Mouse (Mus musculus) forebrain, embryonic 10.5 days (tissue): ENCODE data around the gene Ric8b. TPM values are rescaled to one million over a fixed set of nuclear protein-coding genes. Genes with fewer than 3 reads are reported as not detected.
A peak's percentile ranks its signal among the peaks of the same experiment; 100 is the strongest.

ENCODE experiments used
- DNase-seq: peaks from one replicate; pipeline ENCODE4 v3.0.0-alpha.2; 2017; ENCODE audit warnings: low spot score; ENCODE audit errors: extremely low spot score
- H3K27ac ChIP-seq: fragments of 300-500 bp; sonication (generic); 2 replicates; pipeline ENCODE4 v1.5.1; 2016; ENCODE audit warnings: mild to moderate bottlenecking
- H3K27me3 ChIP-seq: fragments of 300-500 bp; sonication (generic); 2 replicates; pipeline ENCODE4 v1.6.1; 2016; ENCODE audit warnings: mild to moderate bottlenecking; ENCODE audit not compliant: poor library complexity, severe bottlenecking
- H3K36me3 ChIP-seq: fragments of 300-500 bp; sonication (generic); replicated peaks from 2 replicates; pipeline ENCODE4 v1.6.1; 2016; ENCODE audit warnings: mild to moderate bottlenecking, moderate library complexity
- H3K4me1 ChIP-seq: fragments of 300-500 bp; sonication (generic); 2 replicates; pipeline ENCODE4 v1.6.1; 2016
- H3K4me3 ChIP-seq: fragments of 300-500 bp; sonication (generic); 2 replicates; pipeline ENCODE4 v1.5.1; 2016; ENCODE audit warnings: mild to moderate bottlenecking, moderate library complexity
- H3K9me3 ChIP-seq: fragments of 300-500 bp; sonication (generic); 2 replicates; pipeline ENCODE4 v1.6.1; 2016; ENCODE audit warnings: mild to moderate bottlenecking, moderate library complexity
- WGBS: fragments of 180-500 bp; shearing (Covaris S2); methylation state at CpG from one replicate; pipeline ENCODE4 v1.1.7; 2016; 5-methylcytosine and 5-hydroxymethylcytosine counted together
- polyA plus RNA-seq: library from polyadenylated mRNA; unstranded; fragments of >200 nt; fragmentation: Nextera tagmentation; extraction: Ambion mirVana; gene quantifications from 2 replicates; pipeline ENCODE4 v1.2.1, GENCODE M21; 2016

Ric8b gene
- polyA plus RNA-seq, 1 experiment from 2014 or later = 25.3 TPM

DNA sequence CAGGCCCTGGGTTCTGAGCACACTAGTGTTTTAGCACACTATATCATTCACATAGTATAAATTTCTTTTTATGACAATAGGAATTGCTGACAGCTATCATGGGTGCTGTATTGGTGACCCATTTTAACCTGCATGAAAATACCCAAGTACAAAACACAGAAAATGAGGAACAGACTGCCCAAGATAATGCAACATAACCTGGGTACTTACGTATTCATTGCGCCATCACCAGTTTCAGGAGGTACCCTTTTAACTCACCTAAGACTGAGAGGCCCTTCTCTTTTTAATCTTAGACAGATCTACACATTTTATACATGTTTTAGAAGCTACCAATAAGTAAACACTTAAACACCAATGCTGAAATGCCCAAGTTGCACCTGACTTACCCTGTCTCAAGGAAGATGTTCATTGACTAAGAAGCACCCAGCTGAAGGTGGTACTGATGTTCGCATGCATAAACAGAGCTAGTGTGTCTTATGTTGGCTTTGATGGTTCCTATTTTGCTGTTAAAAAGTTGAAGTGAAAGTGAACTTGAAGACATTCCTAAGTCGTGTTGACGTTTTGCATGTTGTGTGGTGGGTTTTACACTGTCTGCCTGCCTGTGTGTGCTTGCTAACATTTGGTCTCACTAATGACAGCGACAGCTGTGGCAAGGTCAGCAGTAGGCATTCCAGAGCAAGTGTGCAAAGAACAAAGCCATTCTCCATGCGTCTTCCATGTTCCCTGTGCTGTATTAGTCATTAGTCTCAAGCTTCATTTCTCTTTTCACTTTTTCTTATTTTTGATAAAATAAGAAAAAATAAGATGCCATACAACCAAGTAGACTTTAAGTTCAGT lies 86.0 kb downstream of the Ric8b start:
- Histone ChIP-seq H3K27me3 (peaks cover 65% of the 10 kb centered on the region), H3K9me3 (no peaks in the 10 kb centered on the region), H3K27ac (no peak overlapping the region), H3K4me3 (no peak overlapping the region), H3K4me1 (peaks cover 11% of the 10 kb centered on the region), H3K36me3 (peaks cover 22% of the 10 kb centered on the region)
- 92% methylated on average over 7 of the region's 7 CpGs for WGBS
- DNase-seq = no peak

DNA sequence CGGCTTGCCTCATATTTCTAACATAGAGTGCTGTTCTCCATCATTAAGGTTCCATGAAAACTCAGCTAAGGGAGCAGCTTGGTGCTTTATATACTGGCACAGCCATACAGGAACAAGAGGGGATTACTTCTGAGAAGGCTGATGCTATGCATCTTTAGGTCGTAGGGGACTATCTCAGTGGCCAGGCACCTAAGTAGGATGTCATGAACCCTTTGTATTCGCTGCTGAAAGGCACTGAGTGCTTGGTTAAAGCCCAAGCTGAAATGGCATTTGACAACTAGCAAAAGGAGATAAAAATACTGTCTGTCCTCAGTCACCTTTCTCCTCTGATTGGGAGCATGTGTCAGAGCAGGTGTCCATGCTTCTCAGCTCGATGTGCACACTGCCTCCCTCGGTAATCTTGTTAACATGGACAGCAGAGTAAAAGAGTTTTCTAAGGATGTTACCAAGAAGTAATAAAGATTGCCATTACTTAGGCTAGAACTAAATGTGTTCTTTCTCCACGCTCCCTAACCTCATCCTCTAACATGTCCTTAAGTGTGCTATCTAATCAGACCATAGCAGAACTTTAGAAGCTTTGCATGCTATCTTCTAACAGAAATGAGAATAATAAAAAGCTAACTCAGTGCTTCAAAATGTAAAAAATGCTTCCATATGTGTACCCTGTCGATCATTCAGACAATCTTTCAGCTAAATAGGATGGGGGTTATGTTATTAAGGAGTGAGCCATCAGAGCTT lies 89.3 kb downstream of the Ric8b start:
- Histone ChIP-seq H3K4me3 (no peak overlapping the region), H3K36me3 (peaks cover 45% of the 10 kb centered on the region), H3K9me3 (no peaks in the 10 kb centered on the region), H3K4me1 (peaks cover 21% of the 10 kb centered on the region), H3K27ac (no peak overlapping the region), H3K27me3 (peaks cover 89% of the 10 kb centered on the region)
- DNase-seq = no peak
- 84% methylated on average over 7 of the region's 7 CpGs for WGBS

DNA sequence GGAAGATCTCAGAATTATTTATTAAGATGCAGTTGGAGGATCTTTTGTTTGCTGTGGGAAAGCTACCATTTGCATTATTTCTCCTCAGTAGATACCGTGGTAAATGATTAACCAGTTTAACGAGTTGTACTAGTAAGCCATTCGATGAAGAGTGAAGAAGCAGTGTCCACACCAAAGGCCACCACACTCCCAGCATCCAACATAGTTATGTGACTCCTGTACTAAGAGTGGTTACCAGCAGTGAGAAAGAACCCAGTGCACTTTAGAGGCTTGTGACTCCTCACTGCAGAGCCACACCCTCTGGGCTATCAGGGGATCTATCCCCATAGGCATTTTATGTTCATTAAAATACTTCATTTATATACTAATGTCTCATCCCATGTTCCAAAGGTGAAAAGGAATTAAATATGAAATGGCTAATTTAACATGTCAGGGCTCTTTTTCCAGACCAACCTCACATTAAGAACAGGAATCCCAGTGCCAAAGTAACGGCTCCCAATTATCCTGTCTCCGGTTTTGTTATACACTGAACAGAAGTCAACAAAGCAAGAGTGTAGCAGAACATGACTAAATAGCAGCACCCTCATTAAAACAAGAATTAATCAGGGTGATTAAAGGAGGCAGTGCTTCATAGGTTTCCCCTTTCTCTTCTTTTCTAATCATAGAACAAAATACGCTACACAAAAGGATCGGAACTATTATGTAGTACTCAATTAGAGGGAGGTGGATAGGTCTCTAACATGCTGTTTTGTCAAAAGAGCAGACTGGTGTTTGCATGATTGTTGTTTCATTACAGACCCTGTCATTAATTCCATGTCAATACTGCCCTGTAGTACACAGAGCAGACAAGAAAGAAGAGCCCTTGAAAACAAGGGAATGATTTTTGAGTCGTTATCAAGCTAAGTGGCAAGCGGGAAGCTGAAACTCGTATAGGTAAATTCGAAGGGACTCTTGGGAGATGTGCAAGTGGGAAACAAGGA lies 90.7 kb downstream of the Ric8b start:
- H3K4me3 ChIP-seq = no peak overlapping the region
- no peak overlapping the region for H3K27ac ChIP-seq
- no peak for DNase-seq
- H3K9me3 ChIP-seq = no peaks in the 10 kb centered on the region
- peaks cover 90% of the 10 kb centered on the region for H3K27me3 ChIP-seq
- peaks cover 25% of the 10 kb centered on the region for H3K4me1 ChIP-seq
- 57% methylated on average over 11 of the region's 11 CpGs for WGBS
- H3K36me3 ChIP-seq = peaks cover 39% of the 10 kb centered on the region

DNA sequence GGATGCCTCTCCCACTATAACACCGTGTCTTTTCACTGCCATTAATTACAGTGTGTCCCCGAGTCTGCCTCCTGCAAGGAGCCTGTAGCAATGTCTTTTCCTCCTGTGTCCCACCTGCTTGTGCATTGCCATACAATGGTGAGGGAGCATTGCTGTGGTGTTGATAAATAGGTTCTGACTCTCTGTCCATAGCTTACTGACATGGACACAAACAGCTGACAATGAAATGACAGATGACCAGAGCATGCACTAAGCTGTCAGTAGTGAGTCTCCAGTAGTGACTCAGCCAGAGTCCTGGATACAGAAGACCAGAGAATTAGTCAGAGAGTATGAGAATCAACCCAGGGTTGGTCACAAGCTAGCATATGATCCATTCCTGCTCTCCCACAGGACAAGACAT lies 93.7 kb downstream of the Ric8b start:
- H3K27ac ChIP-seq = no peak overlapping the region
- no peak overlapping the region for H3K4me3 ChIP-seq
- DNase-seq = no peak
- H3K36me3 ChIP-seq = peaks cover 34% of the 10 kb centered on the region
- WGBS = 76% methylated on average over 2 of the region's 2 CpGs
- H3K4me1 ChIP-seq = peaks cover 54% of the 10 kb centered on the region
- peaks cover 86% of the 10 kb centered on the region for H3K27me3 ChIP-seq
- no peaks in the 10 kb centered on the region for H3K9me3 ChIP-seq

DNA sequence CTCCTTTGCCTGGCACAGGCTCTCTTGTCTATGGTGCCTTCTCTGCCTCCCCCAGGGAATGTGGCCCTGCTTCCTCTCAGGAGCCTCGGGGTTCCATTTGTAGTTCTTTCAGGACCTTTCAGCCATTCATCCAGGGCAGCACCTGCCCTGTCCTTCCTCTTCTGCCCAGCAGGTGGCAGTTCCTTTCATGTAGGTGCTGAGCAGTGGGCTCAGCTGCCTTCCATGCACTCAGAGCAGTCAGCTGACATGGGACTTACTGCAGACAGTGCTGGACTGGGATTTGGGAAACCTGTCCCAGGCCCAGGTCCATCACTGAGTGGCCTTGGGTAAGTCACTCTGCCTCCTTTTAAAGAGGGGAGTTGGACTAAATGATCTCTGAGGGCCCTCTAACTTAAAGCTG lies 96.0 kb downstream of the Ric8b start:
- Histone ChIP-seq H3K27me3 (peaks cover 90% of the 10 kb centered on the region), H3K4me1 (peaks cover 43% of the 10 kb centered on the region), H3K27ac (peak overlapping the region; percentile 54), H3K9me3 (no peaks in the 10 kb centered on the region), H3K4me3 (no peak overlapping the region), H3K36me3 (peaks cover 55% of the 10 kb centered on the region)
- WGBS = 14% methylated on average over 1 of the region's 1 CpGs
- DNase-seq = peak; percentile 58

DNA sequence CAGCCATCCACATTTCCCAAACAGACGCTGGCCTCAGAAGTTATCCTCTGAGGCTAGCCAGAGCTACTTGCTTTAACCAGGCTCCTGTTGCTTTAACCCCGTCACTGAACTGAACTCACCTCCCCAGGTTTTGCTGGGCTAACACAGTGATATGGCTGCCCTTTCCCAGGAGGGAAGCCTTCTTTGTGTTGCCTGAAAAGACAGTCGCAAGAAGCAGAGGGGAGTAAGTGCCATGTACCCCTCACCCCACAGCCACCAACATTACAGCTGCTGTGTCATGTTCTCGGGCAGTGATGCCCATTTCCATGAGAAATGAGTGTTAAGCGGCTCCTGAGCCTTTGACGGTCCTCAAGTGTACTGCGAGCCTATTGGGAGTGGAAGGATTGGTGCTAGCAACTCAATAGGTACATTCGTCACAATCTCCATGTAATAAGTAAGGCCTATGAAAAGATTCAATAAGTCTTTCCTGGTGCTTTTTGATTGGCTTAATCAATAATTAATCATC lies 96.6 kb downstream of the Ric8b start:
- Histone ChIP-seq H3K27me3 (peaks cover 95% of the 10 kb centered on the region), H3K4me1 (peaks cover 38% of the 10 kb centered on the region), H3K4me3 (no peak overlapping the region), H3K36me3 (peaks cover 61% of the 10 kb centered on the region), H3K9me3 (no peaks in the 10 kb centered on the region), H3K27ac (peak overlapping the region; percentile 54)
- peak; percentile 25 for DNase-seq
- whole genome bisulfite sequencing = 32% methylated on average over 8 of the region's 8 CpGs

DNA sequence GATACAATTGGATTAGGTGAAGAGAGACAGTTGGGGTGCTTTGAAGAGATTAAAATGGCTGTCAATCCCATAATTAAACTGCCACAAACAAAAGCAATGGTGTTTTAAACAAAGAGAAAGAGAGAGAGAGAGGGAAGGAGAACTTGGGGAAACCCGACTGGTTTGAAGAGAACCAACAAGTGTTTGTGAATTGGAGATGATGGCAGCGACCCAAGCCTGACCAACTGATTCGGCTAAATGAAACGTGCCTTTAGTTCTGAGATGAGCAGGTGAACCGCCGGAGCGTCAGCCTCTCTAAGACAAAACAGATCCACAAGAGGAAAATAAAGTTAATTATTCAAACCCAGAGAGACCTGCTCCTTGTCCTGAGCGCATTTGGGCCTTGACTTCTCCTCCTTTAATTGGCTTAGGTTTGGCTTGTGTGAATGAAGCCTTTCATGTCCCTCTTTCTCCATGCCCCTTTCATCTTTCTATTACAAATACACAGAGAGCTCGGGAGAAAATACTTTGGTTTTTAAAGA lies 97.1 kb downstream of the Ric8b start:
- H3K4me1 ChIP-seq = peaks cover 38% of the 10 kb centered on the region
- H3K9me3 ChIP-seq = no peaks in the 10 kb centered on the region
- no peak overlapping the region for H3K27ac ChIP-seq
- no peak overlapping the region for H3K4me3 ChIP-seq
- DNase-seq = peak; percentile 27
- peaks cover 62% of the 10 kb centered on the region for H3K36me3 ChIP-seq
- 20% methylated on average over 9 of the region's 9 CpGs for WGBS
- peaks cover 96% of the 10 kb centered on the region for H3K27me3 ChIP-seq

DNA sequence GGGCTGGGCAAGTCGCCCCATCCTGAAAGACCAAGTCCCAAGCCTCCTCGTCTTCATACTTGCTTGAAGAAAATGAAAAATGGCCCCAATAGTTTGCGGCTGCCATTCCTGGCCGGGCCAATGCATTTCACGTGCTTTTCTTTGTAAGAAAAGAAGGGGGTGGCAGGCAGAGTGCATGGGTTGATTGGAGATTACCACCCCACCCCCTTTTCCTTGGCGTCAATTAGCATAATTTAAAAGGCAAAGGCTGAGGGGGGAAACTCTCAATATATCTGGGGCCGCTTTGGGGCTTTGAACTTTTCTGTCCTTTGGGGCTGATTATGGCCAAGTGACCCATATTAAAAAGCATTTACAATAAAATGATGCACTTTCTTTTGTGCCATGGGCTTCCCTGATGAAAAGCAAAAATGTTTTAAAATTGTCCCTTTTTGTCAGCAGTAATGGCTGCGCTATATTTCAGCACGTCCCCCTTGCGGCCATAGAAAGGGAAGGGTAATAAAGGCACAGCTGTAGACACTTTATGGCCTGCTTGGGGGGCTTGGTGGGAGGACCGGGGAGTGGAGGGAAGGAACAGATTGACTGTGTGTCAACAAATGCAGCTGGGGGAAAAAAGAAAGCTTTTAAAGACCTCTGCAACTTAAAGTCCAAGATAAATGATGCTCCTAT lies 105.4 kb downstream of the Ric8b start:
- Histone ChIP-seq H3K4me3 (no peak overlapping the region), H3K4me1 (peaks cover 28% of the 10 kb centered on the region), H3K9me3 (no peaks in the 10 kb centered on the region), H3K27ac (peak overlapping the region; percentile 79), H3K36me3 (peaks cover 21% of the 10 kb centered on the region), H3K27me3 (peaks cover 42% of the 10 kb centered on the region)
- DNase-seq = peak; percentile 35
- 43% methylated on average over 11 of the region's 11 CpGs for WGBS

DNA sequence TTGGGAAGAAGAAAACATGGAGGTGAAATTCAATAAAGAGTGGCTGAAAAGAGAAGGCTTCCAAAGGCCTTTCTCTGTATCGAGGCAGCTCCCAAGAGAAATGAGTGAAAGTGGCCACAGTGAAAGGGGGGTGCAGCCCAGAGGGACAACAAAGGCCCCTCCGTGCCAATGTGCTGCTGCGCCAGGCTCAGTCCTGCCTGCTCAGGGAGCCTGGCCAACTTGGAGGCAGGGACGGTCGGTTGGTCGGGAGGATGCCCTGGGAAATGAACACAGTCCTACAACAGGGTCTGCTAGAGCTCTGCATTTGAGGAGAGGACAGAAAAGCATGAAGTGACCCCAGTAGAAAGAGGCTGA lies 105.9 kb downstream of the Ric8b start:
- 60% methylated on average over 6 of the region's 6 CpGs for WGBS
- Histone ChIP-seq H3K27ac (peak overlapping the region; percentile 79), H3K4me1 (peaks cover 28% of the 10 kb centered on the region), H3K36me3 (peaks cover 18% of the 10 kb centered on the region), H3K9me3 (no peaks in the 10 kb centered on the region), H3K27me3 (peaks cover 37% of the 10 kb centered on the region), H3K4me3 (no peak overlapping the region)
- DNase-seq = no peak

DNA sequence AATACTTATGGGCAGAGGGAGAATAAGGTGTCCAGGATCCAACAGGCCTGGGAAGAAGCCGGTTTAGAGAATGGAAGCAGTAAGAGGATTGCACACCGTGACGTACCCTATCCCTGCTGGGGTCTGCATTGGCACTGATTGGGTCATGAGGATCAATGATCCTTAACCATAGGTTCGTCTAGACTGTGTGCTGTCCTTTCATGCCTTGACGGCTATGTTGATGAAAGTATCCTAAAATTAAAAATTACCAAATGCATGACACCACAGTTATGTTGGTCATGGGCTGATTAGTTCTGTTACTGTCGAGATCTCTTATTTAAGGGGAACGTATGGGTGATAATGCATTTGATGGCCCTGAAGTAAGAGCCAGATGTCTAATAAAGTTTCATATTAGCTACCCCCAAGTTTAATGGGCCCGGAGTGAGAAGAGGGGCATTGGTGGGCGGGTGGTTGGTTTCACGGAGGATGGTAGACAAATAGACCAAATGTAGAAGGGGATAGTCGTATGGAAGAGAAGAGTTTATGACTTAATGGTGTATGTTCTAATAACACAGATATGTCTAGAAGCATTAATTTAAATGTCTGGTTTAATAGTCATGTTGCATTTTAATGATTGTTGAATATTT lies 108.5 kb downstream of the Ric8b start:
- Histone ChIP-seq H3K27me3 (peaks cover 11% of the 10 kb centered on the region), H3K9me3 (peaks cover 2% of the 10 kb centered on the region; the same call in 1 of the 2 replicates), H3K36me3 (no peaks in the 10 kb centered on the region), H3K4me1 (peaks cover 28% of the 10 kb centered on the region), H3K4me3 (no peak overlapping the region), H3K27ac (no peak overlapping the region)
- no peak for DNase-seq
- WGBS = 88% methylated on average over 11 of the region's 11 CpGs

DNA sequence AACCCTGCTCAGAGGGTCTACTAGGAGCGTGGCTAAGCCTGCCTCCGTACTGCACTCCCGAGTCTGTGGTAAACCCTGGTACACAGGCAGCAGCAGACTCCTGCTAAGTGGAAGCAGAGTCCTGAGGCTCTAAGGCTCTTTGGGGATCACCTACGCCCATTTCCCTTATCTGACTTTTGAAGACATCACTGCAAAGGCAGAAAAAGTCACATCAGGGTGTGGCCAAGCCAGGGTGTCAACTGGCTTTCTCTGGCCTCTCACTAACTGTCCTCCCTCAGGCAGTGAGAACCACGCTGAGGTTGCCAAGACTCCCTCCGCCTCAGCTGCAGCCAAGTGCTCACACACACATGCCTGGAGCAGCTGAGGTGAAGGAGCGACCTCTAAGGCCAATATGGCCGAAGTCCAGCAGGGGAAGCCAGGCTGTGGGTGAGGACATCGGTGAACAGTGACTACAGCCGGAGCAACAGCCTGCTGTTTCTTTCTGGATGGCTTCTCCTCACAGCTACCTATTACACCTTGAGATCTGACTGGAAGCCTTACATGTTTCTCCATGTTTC lies 110.3 kb downstream of the Ric8b start:
- DNase-seq = no peak
- Histone ChIP-seq H3K27ac (no peak overlapping the region), H3K4me3 (no peak overlapping the region), H3K9me3 (peaks cover 5% of the 10 kb centered on the region; the same call in 1 of the 2 replicates), H3K4me1 (peaks cover 15% of the 10 kb centered on the region), H3K36me3 (no peaks in the 10 kb centered on the region), H3K27me3 (no peaks in the 10 kb centered on the region; the same call in 1 of the 2 replicates)
- 84% methylated on average over 10 of the region's 10 CpGs for WGBS
